Mouse (Mus musculus) heart, embryonic 11.5 days (tissue): ENCODE data around the gene Acd. TPM values are rescaled to one million over a fixed set of nuclear protein-coding genes. Genes with fewer than 3 reads are reported as not detected.
A peak's percentile ranks its signal among the peaks of the same experiment; 100 is the strongest.

ENCODE experiments used
- ATAC-seq: fragments of 200-750 bp; cut with Nextera tagmentation; replicated peaks from 2 replicates; pipeline ENCODE4 v1.8.0; 2017; ENCODE audit warnings: moderate library complexity; ENCODE audit not compliant: insufficient number of reproducible peaks, low FRiP score, low TSS enrichment
- H3K27ac ChIP-seq: fragments of 300-500 bp; sonication (generic); 2 replicates; pipeline ENCODE4 v1.5.1; 2014; ENCODE audit warnings: mild to moderate bottlenecking, low read depth, low read length
- H3K27me3 ChIP-seq: fragments of 300-500 bp; sonication (generic); 2 replicates; pipeline ENCODE4 v1.6.1; 2014; ENCODE audit warnings: mild to moderate bottlenecking, low read length, mixed read lengths; ENCODE audit not compliant: control insufficient read depth, insufficient read depth
- H3K36me3 ChIP-seq: fragments of 300-500 bp; sonication (generic); 2 replicates; pipeline ENCODE4 v1.6.1; 2014; ENCODE audit warnings: mild to moderate bottlenecking, low read length, moderate library complexity, mixed read lengths; ENCODE audit not compliant: control insufficient read depth, insufficient read depth
- H3K4me1 ChIP-seq: fragments of 300-500 bp; sonication (generic); 2 replicates; pipeline ENCODE4 v1.6.1; 2014; ENCODE audit warnings: low read length; ENCODE audit not compliant: control insufficient read depth, insufficient read depth
- H3K4me2 ChIP-seq: fragments of 300-500 bp; sonication (generic); 2 replicates; pipeline ENCODE4 v1.6.1; 2014; ENCODE audit warnings: mild to moderate bottlenecking, moderate library complexity
- H3K4me3 ChIP-seq: fragments of 300-500 bp; sonication (generic); 2 replicates; pipeline ENCODE4 v1.5.1; 2014; ENCODE audit warnings: low read depth, low read length
- H3K9ac ChIP-seq: fragments of 300-500 bp; sonication (generic); 2 replicates; pipeline ENCODE4 v1.6.1; 2014; ENCODE audit warnings: mild to moderate bottlenecking, low read depth, low read length, moderate library complexity
- H3K9me3 ChIP-seq: fragments of 300-500 bp; sonication (generic); replicated peaks from 2 replicates; pipeline ENCODE4 v1.6.1; 2016; ENCODE audit warnings: low read length; ENCODE audit not compliant: control insufficient read depth
- WGBS: fragments of 180-500 bp; shearing (Covaris S2); extraction: QIAGEN DNeasy Blood & Tissue Kit; methylation state at CpG from one replicate; pipeline ENCODE4 v1.1.7; 2014; ENCODE audit not compliant: insufficient replicate concordance; 5-methylcytosine and 5-hydroxymethylcytosine counted together
- polyA plus RNA-seq: library from polyadenylated mRNA; unstranded; fragments of >200 nt; fragmentation: Nextera tagmentation; extraction: Ambion mirVana; gene quantifications from 2 replicates; pipeline ENCODE4 v1.2.1, GENCODE M21; 2014

Acd gene
- polyA plus RNA-seq, 1 experiment from 2014 or later, result 41.5 TPM

DNA sequence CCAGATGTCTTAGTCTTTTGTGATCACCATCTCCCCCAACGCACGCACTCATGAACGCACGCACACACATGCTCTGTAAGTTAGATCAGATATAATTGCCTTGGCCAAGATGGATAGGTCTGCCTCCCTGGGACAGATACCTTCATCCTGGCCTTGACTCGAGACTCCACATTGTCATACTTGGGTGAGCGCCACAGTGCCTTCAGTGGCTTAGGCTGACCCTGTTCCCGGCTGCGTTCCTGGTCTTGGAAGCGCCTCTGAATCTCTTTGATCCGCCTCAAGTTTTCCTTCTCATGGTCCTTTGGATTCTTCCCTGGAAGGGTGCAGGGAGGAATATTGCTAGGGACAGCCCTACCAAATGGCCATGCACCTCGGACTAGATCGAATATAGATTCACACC lies 5.5 kb upstream of the Acd start:
- H3K27ac ChIP-seq, result no peak overlapping the region
- 81% methylated on average over 12 of the region's 12 CpGs for WGBS
- ATAC-seq, result no peak
- H3K9me3 ChIP-seq, result no peaks in the 10 kb centered on the region
- H3K9ac ChIP-seq, result no peak overlapping the region
- 0 out of 2 replicates have a peak overlapping the region, but pooled peaks have one; percentile 57 for H3K4me3 ChIP-seq
- H3K4me2 ChIP-seq, result no peak overlapping the region; the same call in 1 of the 2 replicates
- peaks cover 3% of the 10 kb centered on the region; the same call in 1 of the 2 replicates for H3K36me3 ChIP-seq
- H3K4me1 ChIP-seq, result peaks cover 8% of the 10 kb centered on the region
- no peaks in the 10 kb centered on the region for H3K27me3 ChIP-seq

DNA sequence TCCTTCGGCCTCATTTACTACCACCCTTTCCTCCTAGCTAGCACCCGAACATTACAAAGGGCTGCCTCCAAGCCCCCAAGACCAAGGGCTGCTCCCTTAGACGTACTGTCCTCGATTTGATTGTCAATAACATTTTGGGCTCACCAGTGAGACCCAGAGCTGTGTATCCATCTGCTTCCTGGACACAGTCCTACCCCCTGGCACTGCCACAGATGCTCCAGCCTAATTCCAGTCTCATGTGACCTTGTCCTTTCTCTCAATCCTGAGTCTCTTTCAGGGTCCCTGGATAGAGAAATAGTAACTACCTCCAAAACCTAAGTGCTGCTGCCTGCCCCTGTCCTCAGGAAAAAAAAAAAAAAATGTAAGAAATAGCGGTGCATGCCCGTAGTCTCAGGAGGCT lies 4.1 kb upstream of the Acd start:
- no peaks in the 10 kb centered on the region for H3K9me3 ChIP-seq
- 84% methylated on average over 6 of the region's 6 CpGs for WGBS
- peaks cover 14% of the 10 kb centered on the region for H3K4me1 ChIP-seq
- H3K27ac ChIP-seq, result no peak overlapping the region
- H3K36me3 ChIP-seq, result peaks cover 3% of the 10 kb centered on the region; the same call in 1 of the 2 replicates
- no peak overlapping the region for H3K9ac ChIP-seq
- no peaks in the 10 kb centered on the region for H3K27me3 ChIP-seq
- ATAC-seq, result no peak
- H3K4me2 ChIP-seq, result no peak overlapping the region
- no peak overlapping the region for H3K4me3 ChIP-seq

DNA sequence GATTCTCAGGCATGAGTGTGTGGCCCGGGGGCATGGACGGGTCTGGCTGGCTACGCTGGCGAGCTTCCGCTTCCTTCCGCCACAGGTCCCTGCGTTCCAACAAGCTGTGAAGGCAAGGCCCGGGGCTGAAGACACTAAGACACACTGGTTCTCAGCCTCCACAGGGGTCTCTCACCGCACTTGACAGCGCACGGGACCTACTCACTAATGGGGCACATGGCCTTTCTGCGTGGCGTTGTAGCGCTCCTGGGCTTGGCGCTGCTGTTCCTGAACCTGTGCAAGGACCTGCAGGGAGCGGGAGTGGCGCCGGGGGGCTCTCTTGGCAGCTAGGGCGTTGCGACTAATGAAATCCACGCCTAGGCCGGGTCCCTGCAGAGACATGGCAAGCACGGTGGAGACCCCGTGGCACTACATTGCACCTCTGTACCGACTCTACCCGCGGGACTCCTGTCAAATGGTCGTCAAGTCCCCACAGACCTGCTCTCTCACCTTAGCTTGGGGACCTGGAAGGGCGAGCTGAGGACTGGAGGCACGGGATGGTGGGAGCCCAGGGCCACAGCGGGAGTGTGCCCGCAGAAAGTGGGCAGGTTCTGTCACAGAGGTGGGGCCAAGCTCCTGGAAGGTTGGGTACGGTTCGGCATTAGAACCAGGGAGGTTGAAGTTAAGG lies 3.4 kb upstream of the Acd start:
- Histone ChIP-seq H3K9me3 (no peaks in the 10 kb centered on the region), H3K27ac (no peak overlapping the region), H3K9ac (no peak overlapping the region), H3K27me3 (no peaks in the 10 kb centered on the region), H3K4me1 (peaks cover 16% of the 10 kb centered on the region), H3K36me3 (peaks cover 3% of the 10 kb centered on the region; the same call in 1 of the 2 replicates), H3K4me2 (no peak overlapping the region), H3K4me3 (no peak overlapping the region)
- no peak for ATAC-seq
- WGBS, result 90% methylated on average over 34 of the region's 34 CpGs

DNA sequence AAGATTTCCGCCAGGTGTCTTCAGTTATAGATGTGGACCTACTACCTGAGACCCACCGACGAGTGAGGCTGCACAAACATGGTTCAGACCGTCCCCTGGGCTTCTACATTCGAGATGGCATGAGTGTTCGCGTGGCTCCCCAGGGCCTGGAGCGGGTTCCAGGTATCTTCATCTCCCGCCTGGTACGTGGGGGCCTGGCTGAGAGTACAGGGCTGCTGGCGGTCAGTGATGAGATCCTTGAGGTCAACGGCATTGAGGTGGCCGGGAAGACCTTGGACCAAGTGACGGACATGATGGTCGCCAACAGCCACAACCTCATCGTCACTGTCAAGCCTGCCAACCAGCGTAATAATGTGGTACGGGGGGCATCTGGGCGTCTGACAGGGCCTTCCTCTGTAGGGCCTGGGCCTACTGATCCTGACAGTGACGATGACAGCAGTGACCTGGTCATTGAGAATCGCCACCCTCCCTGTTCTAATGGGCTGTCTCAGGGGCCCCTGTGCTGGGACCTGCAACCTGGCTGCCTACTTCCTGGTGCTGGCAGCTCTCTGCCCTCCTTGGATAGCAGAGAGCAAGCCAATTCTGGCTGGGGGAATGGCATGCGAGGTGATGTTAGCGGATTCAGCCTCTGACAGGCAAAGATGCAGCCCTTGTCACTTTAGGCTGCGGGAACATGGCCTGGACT lies 2.0 kb upstream of the Acd start:
- Histone ChIP-seq H3K9me3 (no peaks in the 10 kb centered on the region), H3K36me3 (peaks cover 3% of the 10 kb centered on the region; the same call in 1 of the 2 replicates), H3K27me3 (no peaks in the 10 kb centered on the region), H3K9ac (no peak overlapping the region), H3K4me3 (no peak overlapping the region), H3K4me2 (no peak overlapping the region), H3K27ac (no peak overlapping the region), H3K4me1 (peaks cover 16% of the 10 kb centered on the region)
- no peak for ATAC-seq
- 89% methylated on average over 24 of the region's 24 CpGs for WGBS

DNA sequence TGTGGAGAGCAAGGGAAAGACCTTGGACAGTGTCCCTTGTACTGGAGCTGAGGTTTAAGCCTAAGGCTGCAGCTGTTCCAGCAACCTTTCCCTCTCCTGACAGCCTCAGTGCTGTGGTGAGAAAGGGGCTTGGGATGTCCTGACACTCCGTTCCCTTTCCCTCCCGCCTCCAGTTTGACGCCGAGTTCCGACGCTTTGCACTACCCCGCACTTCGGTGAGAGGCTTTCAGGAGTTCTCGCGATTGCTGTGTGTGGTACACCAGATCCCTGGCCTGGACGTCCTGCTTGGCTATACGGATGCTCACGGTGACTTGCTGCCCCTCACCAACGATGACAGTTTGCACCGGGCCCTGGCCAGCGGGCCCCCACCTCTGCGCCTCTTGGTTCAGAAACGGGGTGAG lies 1.1 kb upstream of the Acd start:
- H3K36me3 ChIP-seq, result peaks cover 3% of the 10 kb centered on the region; the same call in 1 of the 2 replicates
- H3K9ac ChIP-seq, result peak overlapping the region; percentile 77
- peaks cover 14% of the 10 kb centered on the region for H3K4me1 ChIP-seq
- no peaks in the 10 kb centered on the region for H3K9me3 ChIP-seq
- H3K4me2 ChIP-seq, result peak overlapping the region; percentile 98
- WGBS, result 56% methylated on average over 18 of the region's 18 CpGs
- H3K4me3 ChIP-seq, result peak overlapping the region; percentile 69
- no peak for ATAC-seq
- H3K27ac ChIP-seq, result no peak overlapping the region
- H3K27me3 ChIP-seq, result no peaks in the 10 kb centered on the region

DNA sequence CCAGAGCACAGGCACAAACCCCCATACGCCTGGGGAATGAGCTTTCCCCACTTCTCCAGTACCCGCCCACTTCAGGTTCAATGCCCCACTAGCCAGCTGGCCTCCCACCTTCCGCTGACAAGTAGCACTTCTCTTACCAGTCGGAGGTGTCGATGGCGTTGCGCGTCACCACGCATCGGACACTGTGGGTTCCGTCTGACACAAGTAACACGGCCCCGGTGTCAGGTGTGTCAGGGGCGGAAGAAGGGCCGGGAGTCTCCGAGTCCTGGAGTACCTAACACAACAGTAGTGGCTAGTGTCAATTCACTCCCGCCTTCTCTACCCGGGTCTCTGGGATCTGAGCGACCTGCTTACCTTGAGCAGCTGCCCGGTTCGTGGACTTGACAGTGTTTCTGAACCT lies 336 bp downstream of the Acd start:
- Histone ChIP-seq H3K36me3 (peaks cover 3% of the 10 kb centered on the region; the same call in 1 of the 2 replicates), H3K4me3 (peak overlapping the region; percentile 69), H3K4me1 (peaks cover 13% of the 10 kb centered on the region), H3K9ac (peak overlapping the region; percentile 77), H3K4me2 (peak overlapping the region; percentile 98), H3K9me3 (no peaks in the 10 kb centered on the region), H3K27ac (peak overlapping the region; percentile 90), H3K27me3 (no peaks in the 10 kb centered on the region)
- ATAC-seq, result peak; percentile 28
- 0% methylated on average over 21 of the region's 21 CpGs for WGBS

DNA sequence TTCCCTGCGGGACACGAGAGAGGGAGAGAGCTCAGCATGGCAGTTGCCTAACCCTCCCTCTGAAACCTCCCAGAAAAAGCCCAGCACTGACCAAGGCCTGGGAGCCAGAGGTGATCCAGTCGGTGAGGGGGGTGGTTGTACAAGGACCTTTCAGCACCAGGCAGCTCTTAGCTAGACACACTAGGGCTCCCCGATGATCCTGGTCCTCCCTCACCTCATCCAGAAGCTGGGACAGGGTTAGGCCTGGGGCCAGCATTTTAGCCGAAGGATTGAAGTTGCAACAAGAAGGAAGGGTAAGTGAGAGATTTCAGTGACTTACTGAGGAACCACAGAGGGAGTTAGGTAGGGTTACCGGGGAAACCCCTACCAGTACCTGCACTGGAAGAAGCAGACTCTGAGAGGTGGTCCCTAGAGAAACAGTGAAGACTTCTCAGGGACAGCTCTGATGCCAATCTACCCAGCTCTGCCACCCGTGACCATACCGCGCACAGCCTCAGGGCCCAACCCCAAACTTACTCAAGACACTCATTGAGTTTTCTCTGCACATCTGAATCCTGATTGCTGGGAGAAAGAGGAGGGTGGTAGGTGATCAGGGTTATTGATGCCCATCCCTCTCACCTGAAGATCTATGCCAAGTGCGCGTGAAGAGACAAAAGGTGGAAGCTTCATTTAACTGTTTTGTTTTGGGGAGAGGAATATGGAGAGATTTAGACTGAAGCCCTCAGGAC lies 1.2 kb downstream of the Acd start:
- Histone ChIP-seq H3K27ac (no peak overlapping the region), H3K27me3 (peaks cover 6% of the 10 kb centered on the region), H3K9me3 (no peaks in the 10 kb centered on the region), H3K9ac (peak overlapping the region; percentile 77), H3K4me1 (peaks cover 13% of the 10 kb centered on the region), H3K36me3 (peaks cover 3% of the 10 kb centered on the region; the same call in 1 of the 2 replicates), H3K4me3 (peak overlapping the region; percentile 69), H3K4me2 (peak overlapping the region; percentile 98)
- 88% methylated on average over 11 of the region's 11 CpGs for WGBS
- no peak for ATAC-seq

DNA sequence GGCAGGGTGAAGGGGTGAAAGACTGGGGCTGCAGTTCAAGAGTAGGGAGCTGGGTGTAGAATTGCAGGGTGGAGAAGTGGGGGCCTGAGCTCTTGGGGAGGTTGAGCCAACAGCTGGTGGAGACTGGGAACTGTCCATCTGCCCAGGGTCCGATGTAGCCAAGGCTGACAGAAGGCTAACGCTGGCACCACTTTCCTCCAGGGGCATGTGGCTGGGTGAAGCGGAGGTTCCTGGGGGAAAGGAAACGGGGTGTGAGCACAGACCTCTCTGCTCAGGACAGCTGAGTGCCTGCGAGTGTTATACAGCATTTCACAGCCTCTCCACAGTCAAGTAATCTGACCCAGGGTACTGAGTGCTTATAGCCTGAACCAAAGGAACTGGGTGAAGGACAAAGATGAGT lies 2.2 kb downstream of the Acd start:
- Histone ChIP-seq H3K4me1 (peaks cover 21% of the 10 kb centered on the region), H3K4me3 (no peak overlapping the region), H3K27me3 (peaks cover 13% of the 10 kb centered on the region), H3K27ac (no peak overlapping the region), H3K9ac (no peak overlapping the region), H3K36me3 (peaks cover 3% of the 10 kb centered on the region; the same call in 1 of the 2 replicates), H3K9me3 (no peaks in the 10 kb centered on the region), H3K4me2 (no peak overlapping the region)
- WGBS, result 89% methylated on average over 5 of the region's 5 CpGs
- no peak for ATAC-seq
